Mouse (Mus musculus) heart, postnatal 0 days (tissue): ENCODE data around the gene Six3. TPM values are rescaled to one million over a fixed set of nuclear protein-coding genes. Genes with fewer than 3 reads are reported as not detected.

ENCODE experiments used
- ATAC-seq: fragments of 200-750 bp; cut with Nextera tagmentation; 2 replicates; pipeline ENCODE4 v1.8.0; 2017; ENCODE audit warnings: low read depth, moderate number of reproducible peaks, moderate library complexity; ENCODE audit not compliant: insufficient read depth
- DNase-seq: peaks from one replicate; pipeline ENCODE4 v3.0.0-alpha.2; 2016; ENCODE audit warnings: low spot score
- H3K27ac ChIP-seq: fragments of 300-500 bp; sonication (generic); 2 replicates; pipeline ENCODE4 v1.5.1; 2014; ENCODE audit warnings: low read depth, mild to moderate bottlenecking
- H3K27me3 ChIP-seq: fragments of 300-500 bp; sonication (generic); 2 replicates; pipeline ENCODE4 v1.6.1; 2014; ENCODE audit warnings: low read length, mixed read lengths; ENCODE audit not compliant: control insufficient read depth, insufficient read depth
- H3K36me3 ChIP-seq: fragments of 300-500 bp; sonication (generic); replicated peaks from 2 replicates; pipeline ENCODE4 v1.6.1; 2014; ENCODE audit warnings: low read length, mixed read lengths; ENCODE audit not compliant: control insufficient read depth, insufficient read depth
- H3K4me1 ChIP-seq: fragments of 300-500 bp; sonication (generic); 2 replicates; pipeline ENCODE4 v1.6.1; 2014; ENCODE audit warnings: antibody characterized with exemption; ENCODE audit not compliant: control insufficient read depth, insufficient read depth
- H3K4me2 ChIP-seq: fragments of 300-500 bp; sonication (generic); 2 replicates; pipeline ENCODE4 v1.6.1; 2014; ENCODE audit warnings: low read depth, mild to moderate bottlenecking, low read length, moderate library complexity
- H3K4me3 ChIP-seq: fragments of 300-500 bp; sonication (generic); 2 replicates; pipeline ENCODE4 v1.5.1; 2014; ENCODE audit warnings: low read depth, low read length
- H3K9ac ChIP-seq: fragments of 300-500 bp; sonication (generic); replicated peaks from 2 replicates; pipeline ENCODE4 v1.6.1; 2014; ENCODE audit warnings: low read depth, low read length, mixed read lengths
- H3K9me3 ChIP-seq: fragments of 300-500 bp; sonication (generic); replicated peaks from 2 replicates; pipeline ENCODE4 v1.6.1; 2016; ENCODE audit warnings: low read length; ENCODE audit not compliant: control insufficient read depth
- CTCF ChIP-seq: IDR thresholded peaks from 2 replicates; pipeline ENCODE4 v1.5.1; 2016; ENCODE audit warnings: antibody characterized with exemption, control low read depth, low read depth
- EP300 ChIP-seq: IDR thresholded peaks from 2 replicates; pipeline ENCODE4 v1.6.1; 2016; ENCODE audit warnings: antibody characterized with exemption, low read depth
- WGBS: fragments of 180-500 bp; shearing (Covaris S2); extraction: QIAGEN DNeasy Blood & Tissue Kit; methylation state at CpG from one replicate; pipeline ENCODE4 v1.1.7; 2014; 5-methylcytosine and 5-hydroxymethylcytosine counted together
- polyA plus RNA-seq: library from polyadenylated mRNA; unstranded; fragments of >200 nt; fragmentation: Nextera tagmentation; extraction: Ambion mirVana; gene quantifications from 2 replicates; pipeline ENCODE4 v1.2.1, GENCODE M21; 2015
- total RNA-seq: library from RNA; depleted of rRNA; stranded (reverse); fragments of >200 nt; gene quantifications from 2 replicates; pipeline ENCODE4 v1.2.3, GENCODE M21; 2014; ENCODE audit warnings: low replicate concordance; rRNA removed

The Six3 gene
- total and polyA plus RNA-seq, 2 experiments from 2014 or later: not detected

- no peak for TF ChIP-seq EP300
- peak; percentile 65 for TF ChIP-seq CTCF
- Histone ChIP-seq H3K36me3 (no peaks in the 10 kb centered on the region), H3K27ac (no peak overlapping the region), H3K9ac (no peak overlapping the region), H3K4me3 (peak overlapping the region; percentile 30), H3K4me2 (peak overlapping the region; percentile 54), H3K4me1 (no peaks in the 10 kb centered on the region; the same call in 1 of the 2 replicates), H3K9me3 (no peaks in the 10 kb centered on the region), H3K27me3 (peaks cover 58% of the 10 kb centered on the region)
- peak; percentile 29 for DNase-seq
- WGBS: 4% methylated on average over 36 of the region's 36 CpGs
- peak; percentile 68 for ATAC-seq
Observed at GRCm38 (mm10) chr17:85645718-85646665, 32.6 kb downstream of the Six3 start.

DNA sequence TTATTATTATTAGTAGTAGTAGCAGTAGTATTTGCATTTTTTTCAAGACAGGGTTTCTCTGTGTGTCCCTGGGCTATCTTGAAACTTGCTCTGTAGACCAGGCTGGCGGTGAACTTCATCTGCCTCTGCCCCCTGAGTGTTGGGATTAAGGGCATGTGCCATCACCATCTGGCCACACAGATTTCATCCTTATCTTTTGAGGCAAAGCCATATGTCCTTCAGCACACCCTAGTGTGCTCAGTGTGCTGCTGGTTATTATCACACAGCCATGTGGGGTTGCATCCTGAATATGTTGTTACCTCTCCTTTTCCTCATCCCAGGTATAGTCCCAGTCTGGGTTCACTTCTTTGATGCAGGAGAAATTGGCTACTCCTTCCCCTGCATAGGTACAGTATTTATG lies 46.6 kb downstream of the Six3 start:
- Histone ChIP-seq H3K4me3 (no peak overlapping the region), H3K4me1 (no peaks in the 10 kb centered on the region), H3K9me3 (no peaks in the 10 kb centered on the region), H3K27me3 (peaks cover 41% of the 10 kb centered on the region), H3K4me2 (no peak overlapping the region), H3K9ac (no peak overlapping the region), H3K36me3 (no peaks in the 10 kb centered on the region), H3K27ac (no peak overlapping the region)
- ATAC-seq: no peak
- no peak for TF ChIP-seq CTCF
- no peak for TF ChIP-seq EP300
- 54% methylated on average over 1 of the region's 1 CpGs for WGBS
- no peak for DNase-seq

DNA sequence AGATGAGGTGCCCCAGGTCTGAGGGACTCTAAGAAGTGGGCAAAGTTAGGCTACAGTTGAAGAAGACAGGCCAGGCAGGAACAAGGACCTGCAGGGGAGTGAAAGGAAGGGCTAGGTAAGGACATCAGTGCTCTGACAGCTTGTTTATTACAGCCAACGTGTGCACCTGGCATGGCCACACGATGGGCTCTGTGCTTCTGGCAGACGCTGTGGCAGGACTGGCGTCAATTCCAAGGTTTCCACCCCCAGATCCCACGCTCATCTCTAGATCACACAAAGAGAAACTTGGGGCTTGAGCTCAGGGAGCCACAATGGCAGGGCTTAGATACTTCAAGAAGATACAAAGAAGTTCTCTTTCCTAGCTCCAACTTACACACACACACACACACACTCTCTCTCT lies 48.1 kb downstream of the Six3 start:
- ATAC-seq (no peak), DNase-seq (no peak)
- H3K4me1 ChIP-seq: no peaks in the 10 kb centered on the region
- H3K9ac ChIP-seq: no peak overlapping the region
- no peak overlapping the region for H3K4me3 ChIP-seq
- no peak overlapping the region for H3K27ac ChIP-seq
- H3K9me3 ChIP-seq: no peaks in the 10 kb centered on the region
- H3K27me3 ChIP-seq: peaks cover 47% of the 10 kb centered on the region
- H3K4me2 ChIP-seq: no peak overlapping the region
- 51% methylated on average over 5 of the region's 5 CpGs for WGBS
- no peak for TF ChIP-seq CTCF
- TF ChIP-seq EP300: no peak
- H3K36me3 ChIP-seq: no peaks in the 10 kb centered on the region

GRCm38 (mm10) chr17:85664202-85664601 lies 50.8 kb downstream of the Six3 start:
- WGBS: 46% methylated on average over 2 of the region's 2 CpGs
- ATAC-seq (no peak), DNase-seq (no peak)
- TF ChIP-seq CTCF: no peak
- TF ChIP-seq EP300: no peak
- no peaks in the 10 kb centered on the region for H3K9me3 ChIP-seq
- H3K4me1 ChIP-seq: no peaks in the 10 kb centered on the region
- no peaks in the 10 kb centered on the region for H3K36me3 ChIP-seq
- no peak overlapping the region for H3K9ac ChIP-seq
- no peak overlapping the region for H3K4me2 ChIP-seq
- no peak overlapping the region for H3K27ac ChIP-seq
- H3K27me3 ChIP-seq: peaks cover 46% of the 10 kb centered on the region
- H3K4me3 ChIP-seq: no peak overlapping the region

DNA sequence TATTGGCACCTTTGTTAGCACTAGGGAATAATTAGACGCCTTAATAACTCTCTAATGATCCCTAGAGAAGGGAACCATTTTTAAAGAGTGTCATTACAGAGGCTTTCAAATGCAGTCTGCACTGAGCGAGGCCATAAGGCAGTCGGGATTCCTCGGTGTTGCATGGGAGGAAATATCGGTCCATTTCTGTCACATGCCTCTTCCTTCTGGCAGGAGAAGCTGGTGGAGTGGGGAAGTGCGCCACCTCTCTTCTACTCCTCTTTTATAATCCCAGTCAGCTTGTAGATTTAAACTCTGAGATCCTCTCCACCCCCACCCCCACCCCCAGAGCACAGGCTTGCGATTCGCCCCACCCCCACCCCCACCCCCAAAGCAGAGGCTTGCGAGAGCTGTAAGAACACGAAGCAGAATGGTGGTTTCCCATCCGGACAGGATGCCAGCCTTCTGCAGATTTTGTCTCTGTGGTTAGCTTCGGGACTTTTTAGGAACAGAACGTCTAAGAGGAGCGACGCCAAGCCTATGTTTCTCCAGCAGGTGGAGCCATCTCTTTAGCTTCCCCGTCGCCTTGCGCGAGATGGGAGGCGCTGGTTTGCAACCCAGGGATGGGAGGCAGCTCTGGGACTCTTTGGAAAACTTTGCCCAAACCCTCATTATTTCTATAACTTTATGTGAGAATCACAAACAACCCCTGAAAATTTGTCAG lies 51.4 kb downstream of the Six3 start:
- no peak overlapping the region for H3K9ac ChIP-seq
- no peaks in the 10 kb centered on the region for H3K36me3 ChIP-seq
- DNase-seq (peak; percentile 77), ATAC-seq (peak; percentile 81)
- no peaks in the 10 kb centered on the region for H3K4me1 ChIP-seq
- peak; percentile 84 for TF ChIP-seq CTCF
- no peak for TF ChIP-seq EP300
- no peaks in the 10 kb centered on the region for H3K9me3 ChIP-seq
- peak overlapping the region; percentile 27 for H3K4me3 ChIP-seq
- WGBS: 2% methylated on average over 20 of the region's 20 CpGs
- peaks cover 45% of the 10 kb centered on the region for H3K27me3 ChIP-seq
- no peak overlapping the region for H3K27ac ChIP-seq
- peak overlapping the region; percentile 48 for H3K4me2 ChIP-seq

Other genes starting within 250 kb of the Six3 start
- gene Six2, start 74.7 kb downstream of the Six3 start, total RNA-seq: 0.08 TPM in 1 of 2 replicates, not detected in the other
- gene Six2, start 74.7 kb downstream of the Six3 start, polyA plus RNA-seq: 0.10 TPM in 1 of 2 replicates, not detected in the other